Mouse (Mus musculus) cerebellum, adult 2 months (tissue): ENCODE results near the gene 4930447C04Rik. TPM values are rescaled to one million over a fixed set of nuclear protein-coding genes. Genes with fewer than 3 reads are reported as not detected.

Experiments used
- DNase-seq, 2 experiments: peaks; one replicate each; pipeline ENCODE4 v3.0.0; 2021
- H3K27ac ChIP-seq: fragments of 200-500 bp; 2 replicates; pipeline ENCODE4 v1.5.1; 2012; ENCODE audit warnings: low read length, control low read depth, inconsistent platforms; ENCODE audit not compliant: insufficient read depth
- H3K27me3 ChIP-seq: fragments of 200-500 bp; 2 replicates; pipeline ENCODE4 v1.6.1; 2012; ENCODE audit warnings: inconsistent platforms, mild to moderate bottlenecking, low read length, moderate library complexity; ENCODE audit not compliant: control insufficient read depth, insufficient read depth
- H3K4me1 ChIP-seq: fragments of 200-500 bp; 2 replicates; pipeline ENCODE4 v1.6.1; 2011; ENCODE audit warnings: low read length; ENCODE audit not compliant: control insufficient read depth, insufficient read depth
- H3K4me3 ChIP-seq: fragments of 200-500 bp; replicated peaks from 2 replicates; pipeline ENCODE3; 2011; ENCODE audit warnings: mild to moderate bottlenecking, low read depth, low read length, control low read depth; ENCODE audit not compliant: insufficient read depth
- CTCF ChIP-seq: fragments of 200-500 bp; IDR thresholded peaks from 2 replicates; pipeline ENCODE4 v1.5.1; 2011; ENCODE audit warnings: low read depth, mild to moderate bottlenecking, control low read depth, low read length, moderate library complexity, borderline replicate concordance; ENCODE audit not compliant: insufficient read depth
- POLR2A ChIP-seq: fragments of 200-500 bp; IDR thresholded peaks from 2 replicates; pipeline ENCODE4 v1.6.1; 2011; ENCODE audit warnings: low read length, control low read depth, borderline replicate concordance; ENCODE audit not compliant: insufficient read depth
- WGBS: fragments of 180-500 bp; shearing (Covaris S2); methylation state at CpG from one replicate; pipeline ENCODE4 v1.1.7; 2018; 5-methylcytosine and 5-hydroxymethylcytosine counted together
- polyA plus RNA-seq: library from polyadenylated mRNA; depleted of rRNA; stranded (reverse); fragments of >200 nt; gene quantifications from 2 replicates; pipeline ENCODE4 v1.2.3, GENCODE M21; 2012; rRNA removed

Gene 4930447C04Rik
- polyA plus RNA-seq, 1 experiment = 9.1 TPM

DNA sequence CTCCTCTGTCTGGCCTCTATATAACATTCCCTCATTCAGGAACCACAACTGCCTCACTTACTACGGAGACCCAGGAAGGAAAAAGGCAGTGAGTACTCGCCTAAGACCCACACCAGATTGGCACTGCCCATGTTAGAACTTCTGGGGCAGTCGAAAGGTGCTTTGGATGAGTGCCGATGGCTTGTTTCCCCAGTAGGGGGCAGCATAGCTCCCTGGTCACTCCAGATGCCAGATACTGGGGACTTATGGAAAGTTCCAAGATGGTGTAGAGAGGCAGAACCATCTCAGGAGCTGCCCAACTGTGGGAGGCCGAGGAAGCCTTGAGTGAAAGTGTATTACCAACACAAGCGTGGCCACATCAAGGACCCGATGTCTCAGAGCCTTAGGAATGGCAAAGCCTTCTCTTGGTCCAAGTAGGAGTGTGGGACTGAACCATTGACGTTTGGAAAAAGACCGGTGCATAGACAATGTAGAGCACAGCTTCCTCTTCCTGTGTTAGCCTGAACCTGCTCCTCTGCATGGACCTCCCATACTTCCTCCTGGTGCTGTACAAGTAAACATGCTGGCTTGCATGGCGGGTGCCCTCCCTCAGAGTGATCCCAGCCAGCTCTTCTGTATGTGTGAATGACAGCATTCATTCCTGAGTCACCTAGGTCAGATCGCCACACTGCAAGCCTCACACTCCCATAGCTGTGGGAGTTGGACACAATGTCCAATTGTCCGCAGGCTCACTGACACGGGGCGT lies 105.6 kb downstream of the 4930447C04Rik start:
- WGBS = 79% methylated on average over 14 of the region's 14 CpGs
- no peak for TF ChIP-seq CTCF
- no peak for TF ChIP-seq POLR2A
- no peak for DNase-seq
- no peak overlapping the region for H3K4me3 ChIP-seq
- 0 out of 2 replicates have a peak, but pooled peaks cover 3% of the 10 kb centered on the region for H3K4me1 ChIP-seq
- no peak overlapping the region for H3K27ac ChIP-seq
- no peaks in the 10 kb centered on the region for H3K27me3 ChIP-seq

DNA sequence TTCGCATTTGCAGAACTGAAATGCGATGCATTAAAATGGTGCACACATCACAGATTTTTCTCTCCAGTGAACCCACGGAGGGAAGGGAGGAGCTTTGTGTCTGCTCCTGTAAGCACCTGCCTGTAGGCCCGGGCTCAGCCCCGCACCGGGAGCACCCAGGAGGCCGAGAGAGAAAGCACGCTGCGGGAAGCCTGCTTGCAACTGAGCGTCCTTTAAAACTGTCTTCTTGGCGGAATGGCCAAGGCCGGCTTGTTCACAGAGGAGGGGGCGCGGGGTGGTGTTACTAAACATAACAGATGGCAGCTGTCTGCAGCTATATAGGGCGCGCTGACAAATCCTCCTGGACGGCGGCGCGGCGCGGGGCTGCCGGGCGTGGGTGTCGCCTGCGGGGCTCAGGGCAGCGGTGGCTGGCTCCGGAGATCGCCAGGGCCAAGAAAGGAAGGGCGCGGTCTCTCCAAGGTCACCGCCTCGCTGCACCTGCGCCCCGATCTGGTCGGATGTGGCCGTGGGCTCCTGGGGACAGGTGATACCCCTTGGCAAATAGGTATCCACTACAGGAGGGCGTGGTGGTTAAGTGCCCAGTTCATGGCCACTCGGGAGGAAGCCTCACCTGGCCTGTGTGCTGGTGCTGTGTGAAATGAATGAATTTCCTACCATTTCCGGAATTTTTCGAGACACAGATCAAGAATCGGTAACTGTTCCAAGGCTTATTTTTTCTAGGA lies 108.7 kb downstream of the 4930447C04Rik start:
- Histone ChIP-seq H3K27me3 (no peaks in the 10 kb centered on the region), H3K27ac (no peak overlapping the region), H3K4me3 (peak overlapping the region; percentile 63), H3K4me1 (0 out of 2 replicates have a peak, but pooled peaks cover 3% of the 10 kb centered on the region)
- WGBS = 2% methylated on average over 42 of the region's 42 CpGs
- DNase-seq = peak; percentile 61 to 66
- TF ChIP-seq CTCF (no peak), POLR2A (no peak)

Other genes starting within 250 kb of the 4930447C04Rik start
- gene Ppm1a, start 183.3 kb downstream of the 4930447C04Rik start, polyA plus RNA-seq = 168 and 184 TPM in 2 replicates
- not detected in 2 replicates for gene Six6, start 882 bp downstream of the 4930447C04Rik start, polyA plus RNA-seq
- 0.10 and 0.27 TPM in 2 replicates for gene Six1, start 113.1 kb upstream of the 4930447C04Rik start, polyA plus RNA-seq
- 1.5 and 1.6 TPM in 2 replicates for gene Six4, start 172.7 kb upstream of the 4930447C04Rik start, polyA plus RNA-seq
- 15.7 and 15.9 TPM in 2 replicates for gene Mnat1, start 182.9 kb upstream of the 4930447C04Rik start, polyA plus RNA-seq